Mouse (Mus musculus) E14TG2a.4 (cell line): ENCODE results near the gene Zfand2b.

Source experiments
- CTCF ChIP-seq: conservative IDR thresholded peaks from 2 replicates; pipeline ENCODE4 v1.5.1; 2014; ENCODE audit warnings: low read length
- NANOG ChIP-seq: IDR thresholded peaks from 2 replicates; pipeline ENCODE4 v1.6.1; 2014; ENCODE audit warnings: borderline replicate concordance, low read length, mixed read lengths
- POU5F1 ChIP-seq: IDR thresholded peaks from 2 replicates; pipeline ENCODE4 v1.6.1; 2014; ENCODE audit warnings: low read length, borderline replicate concordance

DNA sequence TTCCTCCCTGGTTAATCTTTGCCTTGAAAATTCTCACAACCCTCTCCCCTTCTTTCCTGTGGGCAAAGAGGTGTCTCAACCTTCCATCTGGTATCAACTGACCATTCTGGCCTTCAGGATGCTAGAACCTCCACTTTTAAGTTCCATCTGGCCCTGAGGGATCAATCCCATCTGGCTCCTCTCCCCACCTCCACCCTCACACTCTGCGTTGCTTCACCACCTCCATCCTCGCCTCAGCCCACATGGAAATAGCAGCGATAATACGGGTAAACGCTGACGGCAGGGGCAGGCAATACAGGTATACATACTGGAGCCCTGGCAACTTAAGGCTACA, 49.4 kb downstream of the Zfand2b start:
- no peak for TF ChIP-seq CTCF
- TF ChIP-seq NANOG = no peak
- no peak for TF ChIP-seq POU5F1
